In genomic region chr11:21566934-21567333, GRCm38 (mm10) we compare ENCODE assay signal across 17 mouse cellular contexts. TPM values are rescaled to one million over a fixed set of nuclear protein-coding genes. Genes with fewer than 3 reads are reported as not detected.
DNase-seq lines count a peak whose midpoint lies in the region; ATAC-seq and TF ChIP-seq lines count a peak whose summit lies in the region.
"Had no signal": no experiment of that assay in that cellular context is flagged by ENCODE, and none has a peak within 500 bp of the region (broad histone marks: within the 10 kb centered on the region; RNA-seq: fewer than 3 reads in every experiment).

No protein-coding gene starts in this region.

- no peak for ATAC-seq in heart, embryonic 13.5 days (ENCODE audit: extremely low read depth, insufficient number of reproducible peaks, low FRiP score, low TSS enrichment)
- ATAC-seq in heart, embryonic 11.5 days (replicated peaks; ENCODE audit: insufficient number of reproducible peaks, low FRiP score, low TSS enrichment): no peak
- no peak for ATAC-seq in heart, postnatal 0 days (ENCODE audit: insufficient read depth, low read depth)
- ATAC-seq: forebrain, embryonic 15.5 days; hindbrain, postnatal 0 days had no signal

- 86% methylated on average over 6 of the region's 6 CpGs for WGBS in heart, embryonic 13.5 days
- 89% methylated on average over 6 of the region's 6 CpGs for WGBS in heart, embryonic 11.5 days (ENCODE audit: insufficient replicate concordance)
- 58% methylated on average over 6 of the region's 6 CpGs for WGBS in heart, postnatal 0 days

- no peak for DNase-seq in heart, postnatal 0 days (ENCODE audit: low spot score)
- DNase-seq in heart, postnatal 25 days (ENCODE audit: low spot score): no peak
- DNase-seq in adipocyte (ENCODE audit: low spot score): peak; percentile 21
- no peak for DNase-seq in lung, postnatal 25 days (ENCODE audit: low spot score)
- DNase-seq: adrenal gland, postnatal 10 days; cerebellum, adult 11 months; cerebellum, adult 8-10 months; cerebellum, postnatal 14 days; gastrocnemius, postnatal 10 days; kidney, adult 11 months had no signal

- H3K4me2 ChIP-seq in heart, embryonic 13.5 days: peak overlapping the region; percentile 25
- H3K4me2 ChIP-seq in heart, embryonic 11.5 days: no peak overlapping the region
- peak overlapping the region; percentile 50 for H3K4me2 ChIP-seq in heart, postnatal 0 days (ENCODE audit: low read depth, low read length)
- H3K4me2 ChIP-seq: embryonic facial prominence, embryonic 12.5 days; forebrain, embryonic 15.5 days; hindbrain, embryonic 13.5 days had no signal

- intact Hi-C loops in heart, postnatal 25 days (cut with DNase I): loop anchor here (5.0 kb wide), 1 partner anchor 195 kb away; the partner anchor contains the start of gene Ugp2

- peak overlapping the region; percentile 24; the same call in 1 of the 2 replicates for H3K9ac ChIP-seq in heart, embryonic 13.5 days
- no peak overlapping the region for H3K9ac ChIP-seq in heart, embryonic 11.5 days (ENCODE audit: low read depth, low read length)
- peak overlapping the region; percentile 28 for H3K9ac ChIP-seq in heart, postnatal 0 days (replicated peaks; ENCODE audit: low read depth, low read length)
- H3K9ac ChIP-seq: embryonic facial prominence, embryonic 12.5 days; forebrain, embryonic 15.5 days; hindbrain, embryonic 13.5 days had no signal

- no peaks in the 10 kb centered on the region for H3K9me3 ChIP-seq in heart, embryonic 13.5 days
- no peaks in the 10 kb centered on the region for H3K9me3 ChIP-seq in heart, embryonic 11.5 days (replicated peaks; ENCODE audit: control insufficient read depth, low read length)
- H3K9me3 ChIP-seq in heart, postnatal 0 days (replicated peaks; ENCODE audit: control insufficient read depth, low read length): no peaks in the 10 kb centered on the region
- H3K9me3 ChIP-seq: embryonic facial prominence, embryonic 12.5 days; forebrain, embryonic 15.5 days; G1E; hindbrain, embryonic 13.5 days had no signal

- H3K27me3 ChIP-seq in heart, embryonic 13.5 days (replicated peaks): no peaks in the 10 kb centered on the region
- H3K27me3 ChIP-seq in heart, embryonic 11.5 days (ENCODE audit: control insufficient read depth, insufficient read depth, low read length): no peaks in the 10 kb centered on the region
- H3K27me3 ChIP-seq in heart, postnatal 0 days (ENCODE audit: control insufficient read depth, insufficient read depth, low read length): no peaks in the 10 kb centered on the region
- H3K27me3 ChIP-seq: embryonic facial prominence, embryonic 12.5 days; forebrain, embryonic 15.5 days; hindbrain, embryonic 13.5 days had no signal

- no peak overlapping the region for H3K27ac ChIP-seq in heart, embryonic 13.5 days (replicated peaks)
- no peak overlapping the region for H3K27ac ChIP-seq in heart, embryonic 11.5 days (ENCODE audit: low read depth, low read length)
- H3K27ac ChIP-seq in heart, postnatal 0 days (ENCODE audit: low read depth): peak overlapping the region; percentile 16; the same call in 1 of the 2 replicates
- H3K27ac ChIP-seq: embryonic facial prominence, embryonic 12.5 days; forebrain, embryonic 15.5 days; hindbrain, embryonic 13.5 days; hindbrain, postnatal 0 days had no signal

- no peak overlapping the region for H3K4me3 ChIP-seq in heart, embryonic 13.5 days
- no peak overlapping the region for H3K4me3 ChIP-seq in heart, embryonic 11.5 days (ENCODE audit: low read depth, low read length)
- peak overlapping the region; percentile 8; the same call in 1 of the 2 replicates for H3K4me3 ChIP-seq in heart, postnatal 0 days (ENCODE audit: low read depth, low read length)
- H3K4me3 ChIP-seq: embryonic facial prominence, embryonic 12.5 days; forebrain, embryonic 15.5 days; hindbrain, embryonic 13.5 days had no signal

- TF ChIP-seq CTCF in heart, postnatal 0 days (IDR thresholded peaks at IDR 0.05; ENCODE audit: low read depth): no peak

- peaks cover 65% of the 10 kb centered on the region for H3K4me1 ChIP-seq in heart, embryonic 13.5 days
- H3K4me1 ChIP-seq in heart, embryonic 11.5 days (ENCODE audit: control insufficient read depth, insufficient read depth, low read length): peaks cover 13% of the 10 kb centered on the region
- peaks cover 14% of the 10 kb centered on the region for H3K4me1 ChIP-seq in heart, postnatal 0 days (ENCODE audit: control insufficient read depth, insufficient read depth)

- TF ChIP-seq EP300 in heart, postnatal 0 days (IDR thresholded peaks at IDR 0.05; ENCODE audit: low read depth): no peak

- H3K36me3 ChIP-seq in heart, embryonic 13.5 days: peaks cover 47% of the 10 kb centered on the region
- peaks cover 18% of the 10 kb centered on the region for H3K36me3 ChIP-seq in heart, embryonic 11.5 days (ENCODE audit: control insufficient read depth, insufficient read depth, low read length)
- peaks cover 39% of the 10 kb centered on the region for H3K36me3 ChIP-seq in heart, postnatal 0 days (replicated peaks; ENCODE audit: control insufficient read depth, insufficient read depth, low read length)

RNA-seq across cellular contexts. Expression of gene Wdpcp, which starts 5.1 kb away (rescaled TPM):
- 6.6 and 7.2 TPM in 2 replicates for polyA plus RNA-seq in heart, embryonic 13.5 days (2015; fragmentation: Nextera tagmentation; extraction: Ambion mirVana)
- 6.5 and 7.8 TPM in 2 replicates for polyA plus RNA-seq in heart, embryonic 11.5 days (2014; fragmentation: Nextera tagmentation; extraction: Ambion mirVana)
- total RNA-seq in heart, postnatal 0 days (2014; rRNA removed; ENCODE audit: low replicate concordance): 5.8 and 32.1 TPM in 2 replicates
- 4.0 and 4.2 TPM in 2 replicates for polyA plus RNA-seq in heart, postnatal 0 days (2015; fragmentation: Nextera tagmentation; extraction: Ambion mirVana)
- 1 to 10 TPM; 3.7 to 4.0 TPM for total RNA-seq in heart, postnatal 25 days (2021)

RNA-seq across cellular contexts. Expression of gene Mdh1, which starts 5.2 kb away (rescaled TPM):
- polyA plus RNA-seq in heart, embryonic 13.5 days (2015; fragmentation: Nextera tagmentation; extraction: Ambion mirVana): 1,373 and 1,545 TPM in 2 replicates
- polyA plus RNA-seq in heart, embryonic 11.5 days (2014; fragmentation: Nextera tagmentation; extraction: Ambion mirVana): 1,365 and 1,434 TPM in 2 replicates
- total RNA-seq in heart, postnatal 0 days (2014; rRNA removed; ENCODE audit: low replicate concordance): 1,252 and 1,335 TPM in 2 replicates
- 3,016 and 3,055 TPM in 2 replicates for polyA plus RNA-seq in heart, postnatal 0 days (2015; fragmentation: Nextera tagmentation; extraction: Ambion mirVana)
- total RNA-seq in heart, postnatal 25 days (2021): 1,000 to 10,000 TPM; 2,362 to 2,650 TPM
